Mouse (Mus musculus) embryonic fibroblast, embryonic 13.5 days (primary cell): Measurements from ENCODE around the gene Immp2l.

Experiments used
- CTCF ChIP-seq: IDR thresholded peaks from 2 replicates; pipeline ENCODE4 v1.5.1; 2011; ENCODE audit warnings: mild to moderate bottlenecking, control low read depth, low read length, moderate library complexity, borderline replicate concordance; ENCODE audit not compliant: insufficient read depth
- POLR2A ChIP-seq: IDR thresholded peaks from 2 replicates; pipeline ENCODE4 v1.6.1; 2011; ENCODE audit warnings: low read depth, mild to moderate bottlenecking, control low read depth, low read length, moderate library complexity

DNA sequence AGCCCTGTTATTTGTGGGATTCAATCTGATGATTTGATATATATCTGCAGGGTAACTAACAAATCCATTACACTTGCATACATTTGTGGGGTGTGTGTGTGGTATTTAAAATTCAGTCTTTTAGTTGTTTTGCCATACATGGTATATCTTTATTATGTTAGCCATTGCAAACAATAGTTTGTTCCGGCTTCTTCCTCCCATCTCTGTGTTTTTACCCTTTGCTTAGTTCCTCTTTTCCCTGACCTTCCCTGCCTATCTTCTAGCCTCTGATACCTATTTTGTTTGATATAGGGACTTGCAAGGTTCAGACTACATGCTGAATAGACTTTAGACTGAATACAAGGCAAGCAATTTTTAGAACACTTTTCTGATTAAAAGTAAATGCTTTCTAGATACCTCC, 254.0 kb downstream of the Immp2l start:
- TF ChIP-seq CTCF: no peak
- no peak for TF ChIP-seq POLR2A
